Mouse (Mus musculus): ENCODE results near the gene Krt31. TPM values are rescaled to one million over a fixed set of nuclear protein-coding genes. Genes with fewer than 3 reads are reported as not detected.

Gene Krt31
- polyA plus RNA-seq, 1 experiment from 2014 or later, result not detected

- ATAC-seq, result no peak
- 78% methylated on average over 4 of the region's 4 CpGs for WGBS
- H3K27me3 ChIP-seq (replicated peaks; ENCODE audit: control insufficient read depth, insufficient read depth, low read length), result no peaks in the 10 kb centered on the region
These were observed 36.6 kb downstream of the Krt31 start for GRCm38 (mm10) chr11:100013691-100014171.

GRCm38 (mm10) chr11:100010682-100011081 is 39.7 kb downstream of the Krt31 start:
- Histone ChIP-seq H3K9me3 (replicated peaks; ENCODE audit: control insufficient read depth, low read length) (no peaks in the 10 kb centered on the region), H3K9ac (ENCODE audit: low read length) (no peak overlapping the region), H3K36me3 (ENCODE audit: control insufficient read depth, insufficient read depth, low read length) (no peaks in the 10 kb centered on the region), H3K4me2 (ENCODE audit: low read length) (no peak overlapping the region), H3K4me1 (ENCODE audit: control insufficient read depth, insufficient read depth, low read length) (no peaks in the 10 kb centered on the region), H3K27me3 (replicated peaks; ENCODE audit: control insufficient read depth, insufficient read depth, low read length) (no peaks in the 10 kb centered on the region), H3K4me3 (ENCODE audit: low read depth, low read length) (no peak overlapping the region), H3K27ac (ENCODE audit: low read depth, low read length) (no peak overlapping the region)
- no peak for ATAC-seq
- DNase-seq (ENCODE audit: low spot score), result no peak
- WGBS, result 93% methylated on average over 5 of the region's 5 CpGs

More at GRCm38 (mm10) chr11:100013691-100014171, 36.6 kb downstream of the Krt31 start:
- H3K36me3 ChIP-seq (ENCODE audit: control insufficient read depth, insufficient read depth, low read length), result no peaks in the 10 kb centered on the region
- no peak for DNase-seq (ENCODE audit: low spot score)
- no peak overlapping the region for H3K9ac ChIP-seq (ENCODE audit: low read length)
- no peak overlapping the region for H3K4me2 ChIP-seq (ENCODE audit: low read length)
- H3K4me3 ChIP-seq (ENCODE audit: low read depth, low read length), result no peak overlapping the region
- no peak overlapping the region for H3K27ac ChIP-seq (ENCODE audit: low read depth, low read length)
- H3K4me1 ChIP-seq (ENCODE audit: control insufficient read depth, insufficient read depth, low read length), result no peaks in the 10 kb centered on the region
- H3K9me3 ChIP-seq (replicated peaks; ENCODE audit: control insufficient read depth, low read length), result no peaks in the 10 kb centered on the region

- no peak for DNase-seq (ENCODE audit: low spot score)
- Histone ChIP-seq H3K4me1 (ENCODE audit: control insufficient read depth, insufficient read depth, low read length) (no peaks in the 10 kb centered on the region), H3K9ac (ENCODE audit: low read length) (no peak overlapping the region), H3K4me2 (ENCODE audit: low read length) (no peak overlapping the region), H3K4me3 (ENCODE audit: low read depth, low read length) (no peak overlapping the region), H3K27ac (ENCODE audit: low read depth, low read length) (no peak overlapping the region), H3K36me3 (ENCODE audit: control insufficient read depth, insufficient read depth, low read length) (no peaks in the 10 kb centered on the region), H3K27me3 (replicated peaks; ENCODE audit: control insufficient read depth, insufficient read depth, low read length) (no peaks in the 10 kb centered on the region), H3K9me3 (replicated peaks; ENCODE audit: control insufficient read depth, low read length) (no peaks in the 10 kb centered on the region)
- no peak for ATAC-seq
- WGBS, result 84% methylated on average over 5 of the region's 5 CpGs
These were observed 42.0 kb downstream of the Krt31 start for GRCm38 (mm10) chr11:100008336-100008735.

- no peak for DNase-seq (ENCODE audit: low spot score)
- no peaks in the 10 kb centered on the region for H3K27me3 ChIP-seq (replicated peaks; ENCODE audit: control insufficient read depth, insufficient read depth, low read length)
- no peak for ATAC-seq
- no peaks in the 10 kb centered on the region for H3K9me3 ChIP-seq (replicated peaks; ENCODE audit: control insufficient read depth, low read length)
- H3K36me3 ChIP-seq (ENCODE audit: control insufficient read depth, insufficient read depth, low read length), result no peaks in the 10 kb centered on the region
- no peaks in the 10 kb centered on the region for H3K4me1 ChIP-seq (ENCODE audit: control insufficient read depth, insufficient read depth, low read length)
- H3K4me3 ChIP-seq (ENCODE audit: low read depth, low read length), result no peak overlapping the region
- WGBS, result 51% methylated on average over 3 of the region's 3 CpGs
- no peak overlapping the region for H3K27ac ChIP-seq (ENCODE audit: low read depth, low read length)
- H3K9ac ChIP-seq (ENCODE audit: low read length), result no peak overlapping the region
- H3K4me2 ChIP-seq (ENCODE audit: low read length), result no peak overlapping the region
These were observed 43.7 kb downstream of the Krt31 start for GRCm38 (mm10) chr11:100006624-100007023.

GRCm38 (mm10) chr11:100005905-100006304 is 44.4 kb downstream of the Krt31 start:
- no peaks in the 10 kb centered on the region for H3K9me3 ChIP-seq (replicated peaks; ENCODE audit: control insufficient read depth, low read length)
- H3K4me2 ChIP-seq (ENCODE audit: low read length), result no peak overlapping the region
- no peaks in the 10 kb centered on the region for H3K36me3 ChIP-seq (ENCODE audit: control insufficient read depth, insufficient read depth, low read length)
- H3K9ac ChIP-seq (ENCODE audit: low read length), result no peak overlapping the region
- WGBS, result 90% methylated on average over 8 of the region's 8 CpGs
- no peaks in the 10 kb centered on the region for H3K27me3 ChIP-seq (replicated peaks; ENCODE audit: control insufficient read depth, insufficient read depth, low read length)
- no peak for DNase-seq (ENCODE audit: low spot score)
- H3K4me1 ChIP-seq (ENCODE audit: control insufficient read depth, insufficient read depth, low read length), result no peaks in the 10 kb centered on the region
- no peak for ATAC-seq
- H3K27ac ChIP-seq (ENCODE audit: low read depth, low read length), result no peak overlapping the region
- no peak overlapping the region for H3K4me3 ChIP-seq (ENCODE audit: low read depth, low read length)

GRCm38 (mm10) chr11:100004846-100005245 is 45.5 kb downstream of the Krt31 start:
- H3K4me1 ChIP-seq (ENCODE audit: control insufficient read depth, insufficient read depth, low read length), result no peaks in the 10 kb centered on the region
- H3K4me2 ChIP-seq (ENCODE audit: low read length), result no peak overlapping the region
- no peak overlapping the region for H3K9ac ChIP-seq (ENCODE audit: low read length)
- no peaks in the 10 kb centered on the region for H3K27me3 ChIP-seq (replicated peaks; ENCODE audit: control insufficient read depth, insufficient read depth, low read length)
- H3K4me3 ChIP-seq (ENCODE audit: low read depth, low read length), result no peak overlapping the region
- WGBS, result 26% methylated on average over 6 of the region's 6 CpGs
- peak; percentile 65 for DNase-seq (ENCODE audit: low spot score)
- H3K27ac ChIP-seq (ENCODE audit: low read depth, low read length), result no peak overlapping the region
- no peaks in the 10 kb centered on the region for H3K9me3 ChIP-seq (replicated peaks; ENCODE audit: control insufficient read depth, low read length)
- no peaks in the 10 kb centered on the region for H3K36me3 ChIP-seq (ENCODE audit: control insufficient read depth, insufficient read depth, low read length)
- no peak for ATAC-seq

GRCm38 (mm10) chr11:99999091-99999490 is 51.3 kb downstream of the Krt31 start:
- Histone ChIP-seq H3K9me3 (replicated peaks; ENCODE audit: control insufficient read depth, low read length) (no peaks in the 10 kb centered on the region), H3K36me3 (ENCODE audit: control insufficient read depth, insufficient read depth, low read length) (no peaks in the 10 kb centered on the region), H3K9ac (ENCODE audit: low read length) (no peak overlapping the region), H3K27me3 (replicated peaks; ENCODE audit: control insufficient read depth, insufficient read depth, low read length) (no peaks in the 10 kb centered on the region), H3K4me3 (ENCODE audit: low read depth, low read length) (no peak overlapping the region), H3K27ac (ENCODE audit: low read depth, low read length) (no peak overlapping the region), H3K4me2 (ENCODE audit: low read length) (no peak overlapping the region), H3K4me1 (ENCODE audit: control insufficient read depth, insufficient read depth, low read length) (no peaks in the 10 kb centered on the region)
- DNase-seq (ENCODE audit: low spot score) (no peak), ATAC-seq (no peak)
- WGBS, result 93% methylated on average over 7 of the region's 7 CpGs

Other genes starting within 250 kb of the Krt31 start
- not detected in 2 replicates for gene Gm11554, start 246.1 kb downstream of the Krt31 start, polyA plus RNA-seq (2014; fragmentation: Nextera tagmentation; extraction: Ambion mirVana)
- gene Krtap4-13, start 240.7 kb downstream of the Krt31 start, polyA plus RNA-seq (2014; fragmentation: Nextera tagmentation; extraction: Ambion mirVana), result not detected in 2 replicates
- gene Gm11564, start 234.9 kb downstream of the Krt31 start, polyA plus RNA-seq (2014; fragmentation: Nextera tagmentation; extraction: Ambion mirVana), result not detected in 2 replicates
- gene 2300003K06Rik, start 212.5 kb downstream of the Krt31 start, polyA plus RNA-seq (2014; fragmentation: Nextera tagmentation; extraction: Ambion mirVana), result not detected in 2 replicates
- gene Krtap4-16, start 198.9 kb downstream of the Krt31 start, polyA plus RNA-seq (2014; fragmentation: Nextera tagmentation; extraction: Ambion mirVana), result not detected in 2 replicates
- not detected in 2 replicates for gene Gm11568, start 192.6 kb downstream of the Krt31 start, polyA plus RNA-seq (2014; fragmentation: Nextera tagmentation; extraction: Ambion mirVana)
- gene Gm11559, start 186.1 kb downstream of the Krt31 start, polyA plus RNA-seq (2014; fragmentation: Nextera tagmentation; extraction: Ambion mirVana), result not detected in 2 replicates
- not detected in 2 replicates for gene Krtap9-1, start 177.2 kb downstream of the Krt31 start, polyA plus RNA-seq (2014; fragmentation: Nextera tagmentation; extraction: Ambion mirVana)
- not detected in 2 replicates for gene Gm11567, start 171.4 kb downstream of the Krt31 start, polyA plus RNA-seq (2014; fragmentation: Nextera tagmentation; extraction: Ambion mirVana)
- not detected in 2 replicates for gene Krtap31-1, start 142.6 kb downstream of the Krt31 start, polyA plus RNA-seq (2014; fragmentation: Nextera tagmentation; extraction: Ambion mirVana)
- not detected in 2 replicates for gene Gm11565, start 135.8 kb downstream of the Krt31 start, polyA plus RNA-seq (2014; fragmentation: Nextera tagmentation; extraction: Ambion mirVana)
- not detected in 2 replicates for gene Krtap31-2, start 114.3 kb downstream of the Krt31 start, polyA plus RNA-seq (2014; fragmentation: Nextera tagmentation; extraction: Ambion mirVana)
- not detected in 2 replicates for gene Krtap9-5, start 102.1 kb downstream of the Krt31 start, polyA plus RNA-seq (2014; fragmentation: Nextera tagmentation; extraction: Ambion mirVana)
- not detected in 2 replicates for gene Krtap29-1, start 71.5 kb downstream of the Krt31 start, polyA plus RNA-seq (2014; fragmentation: Nextera tagmentation; extraction: Ambion mirVana)
- 0.09 TPM in 1 of 2 replicates, not detected in the other for gene Krtap16-1, start 64.0 kb downstream of the Krt31 start, polyA plus RNA-seq (2014; fragmentation: Nextera tagmentation; extraction: Ambion mirVana)
- 0.30 TPM in 1 of 2 replicates, not detected in the other for gene Krtap17-1, start 56.6 kb downstream of the Krt31 start, polyA plus RNA-seq (2014; fragmentation: Nextera tagmentation; extraction: Ambion mirVana)
- gene Krt33a, start 34.3 kb downstream of the Krt31 start, polyA plus RNA-seq (2014; fragmentation: Nextera tagmentation; extraction: Ambion mirVana), result not detected in 2 replicates
- gene Krt33b, start 20.7 kb downstream of the Krt31 start, polyA plus RNA-seq (2014; fragmentation: Nextera tagmentation; extraction: Ambion mirVana), result not detected in 2 replicates
- gene Krt34, start 9.0 kb downstream of the Krt31 start, polyA plus RNA-seq (2014; fragmentation: Nextera tagmentation; extraction: Ambion mirVana), result not detected in 2 replicates
- not detected in 2 replicates for gene Krt32, start 37.7 kb upstream of the Krt31 start, polyA plus RNA-seq (2014; fragmentation: Nextera tagmentation; extraction: Ambion mirVana)
- not detected in 2 replicates for gene Krt35, start 45.7 kb upstream of the Krt31 start, polyA plus RNA-seq (2014; fragmentation: Nextera tagmentation; extraction: Ambion mirVana)
- not detected in 2 replicates for gene Krt36, start 55.1 kb upstream of the Krt31 start, polyA plus RNA-seq (2014; fragmentation: Nextera tagmentation; extraction: Ambion mirVana)
- gene Krt13, start 71.0 kb upstream of the Krt31 start, polyA plus RNA-seq (2014; fragmentation: Nextera tagmentation; extraction: Ambion mirVana), result not detected in 2 replicates
- 0.17 and 0.22 TPM in 2 replicates for gene Krt15, start 85.4 kb upstream of the Krt31 start, polyA plus RNA-seq (2014; fragmentation: Nextera tagmentation; extraction: Ambion mirVana)
- gene Krt19, start 98.1 kb upstream of the Krt31 start, polyA plus RNA-seq (2014; fragmentation: Nextera tagmentation; extraction: Ambion mirVana), result 0.22 and 1.2 TPM in 2 replicates
- not detected in 2 replicates for gene Krt9, start 142.7 kb upstream of the Krt31 start, polyA plus RNA-seq (2014; fragmentation: Nextera tagmentation; extraction: Ambion mirVana)
- gene Krt14, start 157.0 kb upstream of the Krt31 start, polyA plus RNA-seq (2014; fragmentation: Nextera tagmentation; extraction: Ambion mirVana), result 0.20 TPM in 1 of 2 replicates, not detected in the other
- gene Krt16, start 198.4 kb upstream of the Krt31 start, polyA plus RNA-seq (2014; fragmentation: Nextera tagmentation; extraction: Ambion mirVana), result not detected in 2 replicates
- 0.14 and 0.23 TPM in 2 replicates for gene Krt17, start 210.5 kb upstream of the Krt31 start, polyA plus RNA-seq (2014; fragmentation: Nextera tagmentation; extraction: Ambion mirVana)
- 0.21 TPM in 1 of 2 replicates, not detected in the other for gene Krt42, start 219.3 kb upstream of the Krt31 start, polyA plus RNA-seq (2014; fragmentation: Nextera tagmentation; extraction: Ambion mirVana)